Mouse (Mus musculus) hindbrain, postnatal 0 days (tissue): ENCODE data around the gene Rasa3. TPM values are rescaled to one million over a fixed set of nuclear protein-coding genes. Genes with fewer than 3 reads are reported as not detected.

ENCODE experiments used
- ATAC-seq: fragments of 200-750 bp; cut with Nextera tagmentation; 2 replicates; pipeline ENCODE4 v1.8.0; 2017; ENCODE audit warnings: mild to moderate bottlenecking, moderate TSS enrichment, moderate library complexity
- DNase-seq: peaks from one replicate; pipeline ENCODE4 v3.0.0-alpha.2; 2015; ENCODE audit warnings: low spot score
- H3K27ac ChIP-seq: fragments of 300-500 bp; sonication (generic); 2 replicates; pipeline ENCODE4 v1.5.1; 2014; ENCODE audit warnings: mild to moderate bottlenecking
- H3K27me3 ChIP-seq: fragments of 300-500 bp; sonication (generic); 2 replicates; pipeline ENCODE4 v1.6.1; 2014; ENCODE audit warnings: low read length, mixed read lengths; ENCODE audit not compliant: insufficient read depth
- H3K36me3 ChIP-seq: fragments of 300-500 bp; sonication (generic); 2 replicates; pipeline ENCODE4 v1.6.1; 2014; ENCODE audit warnings: low read length, mixed read lengths; ENCODE audit not compliant: insufficient read depth
- H3K4me1 ChIP-seq: fragments of 300-500 bp; sonication (generic); 2 replicates; pipeline ENCODE4 v1.6.1; 2014; ENCODE audit warnings: antibody characterized with exemption, low read length, mixed read lengths; ENCODE audit not compliant: insufficient read depth
- H3K4me2 ChIP-seq: fragments of 300-500 bp; sonication (generic); 2 replicates; pipeline ENCODE4 v1.6.1; 2014; ENCODE audit warnings: low read depth, mild to moderate bottlenecking, low read length, moderate library complexity, mixed read lengths
- H3K4me3 ChIP-seq: fragments of 300-500 bp; sonication (generic); 2 replicates; pipeline ENCODE4 v1.5.1; 2014; ENCODE audit warnings: low read length
- H3K9ac ChIP-seq: fragments of 300-500 bp; sonication (generic); replicated peaks from 2 replicates; pipeline ENCODE4 v1.6.1; 2014; ENCODE audit warnings: mild to moderate bottlenecking, low read length, moderate library complexity, mixed read lengths
- H3K9me3 ChIP-seq: fragments of 300-500 bp; sonication (generic); 2 replicates; pipeline ENCODE4 v1.6.1; 2016; ENCODE audit warnings: low read length, mixed read lengths
- CTCF ChIP-seq: IDR thresholded peaks from 2 replicates; pipeline ENCODE4 v1.5.1; 2016; ENCODE audit warnings: antibody characterized with exemption, control low read depth, low read depth
- WGBS: fragments of 180-500 bp; shearing (Covaris S2); extraction: QIAGEN DNeasy Blood & Tissue Kit; methylation state at CpG from one replicate; pipeline ENCODE4 v1.1.7; 2014; 5-methylcytosine and 5-hydroxymethylcytosine counted together
- polyA plus RNA-seq: library from polyadenylated mRNA; unstranded; fragments of >200 nt; fragmentation: Nextera tagmentation; extraction: Ambion mirVana; gene quantifications from 2 replicates; pipeline ENCODE4 v1.2.1, GENCODE M21; 2015
- total RNA-seq: library from RNA; depleted of rRNA; stranded (reverse); fragments of >200 nt; gene quantifications from 2 replicates; pipeline ENCODE4 v1.2.3, GENCODE M21; 2014

Rasa3 gene
- total and polyA plus RNA-seq, 2 experiments from 2014 or later = 29.4 to 85.2 TPM

DNA sequence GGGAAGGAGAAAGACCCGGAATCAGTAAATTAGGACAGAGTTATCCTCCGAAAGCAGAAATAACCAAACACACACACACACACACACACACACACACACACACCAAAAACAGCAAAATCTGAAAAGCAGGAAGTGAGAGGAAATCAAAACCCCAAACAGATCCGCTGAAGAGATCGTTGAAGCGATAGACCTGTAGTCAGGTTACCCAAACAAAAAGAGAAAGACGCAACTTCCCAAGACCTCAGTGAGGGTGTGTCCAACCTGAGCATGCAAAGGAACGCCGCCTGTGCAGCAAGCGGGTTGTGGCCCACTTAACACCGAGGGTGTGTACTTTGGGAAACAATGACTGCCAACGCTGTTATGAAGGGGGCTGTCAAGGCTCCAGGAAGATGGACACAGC lies 76.2 kb downstream of the Rasa3 start:
- Histone ChIP-seq H3K36me3 (peaks cover 19% of the 10 kb centered on the region), H3K27ac (no peak overlapping the region), H3K4me3 (no peak overlapping the region), H3K4me2 (no peak overlapping the region), H3K4me1 (no peaks in the 10 kb centered on the region), H3K9ac (no peak overlapping the region), H3K27me3 (no peaks in the 10 kb centered on the region), H3K9me3 (no peaks in the 10 kb centered on the region)
- no peak for TF ChIP-seq CTCF
- WGBS = 91% methylated on average over 11 of the region's 11 CpGs
- DNase-seq = no peak
- no peak for ATAC-seq

DNA sequence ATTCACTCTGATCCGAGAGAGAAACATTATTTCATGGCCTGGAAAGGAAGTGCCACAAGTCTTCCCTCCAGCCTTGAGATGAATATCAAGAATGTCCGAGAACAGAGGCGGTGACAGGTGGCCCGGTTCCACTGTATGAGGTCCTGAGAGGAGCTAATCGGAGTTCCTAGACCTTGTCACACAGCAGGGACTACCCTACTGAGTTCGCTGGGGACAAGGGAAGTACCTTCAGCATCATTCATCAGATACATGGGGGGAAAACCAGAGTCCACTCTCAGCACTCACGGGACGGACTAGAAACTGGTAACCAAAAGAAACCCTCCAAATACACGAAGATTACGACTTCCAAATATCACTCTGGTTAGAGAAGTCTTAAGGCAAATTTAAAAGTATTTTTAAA lies 76.7 kb downstream of the Rasa3 start:
- Histone ChIP-seq H3K4me1 (no peaks in the 10 kb centered on the region), H3K27ac (no peak overlapping the region), H3K27me3 (no peaks in the 10 kb centered on the region), H3K36me3 (peaks cover 19% of the 10 kb centered on the region), H3K9me3 (no peaks in the 10 kb centered on the region), H3K4me3 (no peak overlapping the region), H3K4me2 (no peak overlapping the region), H3K9ac (no peak overlapping the region)
- 87% methylated on average over 10 of the region's 10 CpGs for WGBS
- DNase-seq (no peak), ATAC-seq (no peak)
- no peak for TF ChIP-seq CTCF

DNA sequence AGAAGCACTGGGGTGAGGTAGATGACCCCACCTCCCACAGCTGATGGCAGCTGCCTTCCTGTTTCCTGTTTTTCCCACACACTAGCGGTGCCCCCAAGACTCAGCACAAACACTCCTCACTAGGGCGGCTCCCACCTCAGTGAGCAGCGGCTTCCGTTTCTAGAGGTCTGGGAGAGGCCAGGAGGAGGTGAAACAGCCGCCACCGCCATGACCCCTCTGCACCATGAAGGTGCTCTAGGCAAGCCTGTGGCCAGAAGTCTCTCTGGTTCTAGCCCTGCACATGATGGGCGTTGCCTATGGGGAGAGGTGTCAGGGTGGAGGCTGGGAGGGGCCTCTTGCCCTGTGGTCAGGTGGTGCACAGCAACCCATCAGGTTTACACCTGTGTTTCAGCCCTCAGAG lies 77.2 kb downstream of the Rasa3 start:
- 80% methylated on average over 7 of the region's 7 CpGs for WGBS
- DNase-seq (no peak), ATAC-seq (no peak)
- Histone ChIP-seq H3K4me2 (no peak overlapping the region), H3K36me3 (peaks cover 21% of the 10 kb centered on the region), H3K27ac (no peak overlapping the region), H3K9me3 (no peaks in the 10 kb centered on the region), H3K4me3 (no peak overlapping the region), H3K4me1 (no peaks in the 10 kb centered on the region), H3K27me3 (no peaks in the 10 kb centered on the region), H3K9ac (no peak overlapping the region)
- TF ChIP-seq CTCF = no peak

DNA sequence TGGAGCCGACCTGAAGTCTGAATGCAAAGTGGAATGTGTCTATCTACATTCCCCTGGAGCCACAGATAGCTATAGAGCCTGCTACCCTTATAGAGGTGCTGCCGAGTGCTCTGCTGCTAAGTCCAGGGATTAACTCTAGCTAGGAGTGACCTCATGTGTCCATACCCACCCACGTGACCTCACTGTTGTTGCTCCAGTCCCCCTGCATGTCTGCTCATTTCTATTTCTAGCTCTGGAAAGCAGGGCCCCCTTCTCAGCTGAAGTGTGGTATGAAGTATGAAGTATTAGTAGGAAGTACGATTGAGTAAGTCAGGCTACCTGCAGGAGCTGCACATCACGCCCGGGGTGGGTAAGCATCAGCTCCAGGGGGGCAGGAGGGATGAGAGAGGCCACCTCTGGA lies 79.6 kb downstream of the Rasa3 start:
- WGBS = 94% methylated on average over 6 of the region's 6 CpGs
- no peak overlapping the region for H3K9ac ChIP-seq
- no peak for DNase-seq

DNA sequence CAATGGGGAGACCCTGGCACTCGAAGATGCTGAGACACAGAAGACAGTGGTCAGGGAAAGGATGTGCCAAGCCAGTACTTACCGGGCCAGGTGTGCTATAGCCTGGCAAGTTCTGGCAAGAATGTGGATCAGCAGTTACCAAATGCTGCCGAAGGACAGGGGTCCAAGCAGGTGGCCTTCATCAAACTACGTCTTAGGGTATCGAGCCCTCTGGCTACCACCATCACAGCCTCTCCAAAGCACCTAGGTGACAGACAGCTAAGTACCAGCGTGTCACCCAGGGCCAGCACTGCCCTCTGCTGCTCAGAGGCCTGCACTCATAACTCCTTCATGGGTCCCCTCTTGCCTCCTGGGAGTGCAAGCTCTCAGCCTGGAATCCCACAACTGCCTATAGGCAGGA lies 81.5 kb downstream of the Rasa3 start:
- Histone ChIP-seq H3K9me3 (no peaks in the 10 kb centered on the region), H3K27ac (no peak overlapping the region), H3K4me3 (no peak overlapping the region), H3K36me3 (peaks cover 26% of the 10 kb centered on the region), H3K4me1 (no peaks in the 10 kb centered on the region), H3K4me2 (no peak overlapping the region), H3K9ac (no peak overlapping the region), H3K27me3 (no peaks in the 10 kb centered on the region)
- TF ChIP-seq CTCF = no peak
- ATAC-seq (no peak), DNase-seq (no peak)
- 92% methylated on average over 6 of the region's 6 CpGs for WGBS

More for the DNA sequence above, 79.6 kb downstream of the Rasa3 start:
- Histone ChIP-seq H3K4me1 (no peaks in the 10 kb centered on the region), H3K4me2 (no peak overlapping the region), H3K4me3 (no peak overlapping the region), H3K9me3 (no peaks in the 10 kb centered on the region), H3K27me3 (no peaks in the 10 kb centered on the region), H3K27ac (no peak overlapping the region), H3K36me3 (peaks cover 26% of the 10 kb centered on the region)
- TF ChIP-seq CTCF = no peak
- no peak for ATAC-seq

DNA sequence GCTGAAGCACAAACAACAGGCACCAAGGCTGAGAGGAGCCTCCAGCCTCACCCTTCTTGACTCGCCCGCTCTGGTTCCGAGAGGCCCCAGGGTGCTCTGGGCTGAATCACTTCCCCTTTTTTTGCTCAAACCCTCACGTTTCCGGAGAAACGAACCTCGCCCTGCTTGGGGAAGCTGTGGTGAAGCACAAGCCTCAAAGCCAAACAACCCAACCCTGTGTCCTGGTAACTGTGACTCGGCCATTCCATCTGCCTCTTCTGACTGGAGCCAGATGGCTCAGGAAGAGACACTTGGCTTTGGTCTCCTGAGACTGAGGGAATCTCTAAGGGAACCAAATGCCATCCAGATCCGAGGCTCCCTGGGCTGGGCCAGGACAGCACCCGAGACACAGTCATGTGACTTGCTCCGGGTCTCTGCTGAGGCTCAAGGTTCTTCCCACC lies 82.5 kb downstream of the Rasa3 start:
- 74% methylated on average over 11 of the region's 11 CpGs for whole genome bisulfite sequencing
- Histone ChIP-seq H3K9ac (no peak overlapping the region), H3K9me3 (no peaks in the 10 kb centered on the region), H3K27ac (no peak overlapping the region), H3K36me3 (peaks cover 32% of the 10 kb centered on the region), H3K4me3 (no peak overlapping the region), H3K27me3 (no peaks in the 10 kb centered on the region), H3K4me2 (no peak overlapping the region), H3K4me1 (no peaks in the 10 kb centered on the region)
- no peak for ATAC-seq
- no peak for DNase-seq
- no peak for TF ChIP-seq CTCF

DNA sequence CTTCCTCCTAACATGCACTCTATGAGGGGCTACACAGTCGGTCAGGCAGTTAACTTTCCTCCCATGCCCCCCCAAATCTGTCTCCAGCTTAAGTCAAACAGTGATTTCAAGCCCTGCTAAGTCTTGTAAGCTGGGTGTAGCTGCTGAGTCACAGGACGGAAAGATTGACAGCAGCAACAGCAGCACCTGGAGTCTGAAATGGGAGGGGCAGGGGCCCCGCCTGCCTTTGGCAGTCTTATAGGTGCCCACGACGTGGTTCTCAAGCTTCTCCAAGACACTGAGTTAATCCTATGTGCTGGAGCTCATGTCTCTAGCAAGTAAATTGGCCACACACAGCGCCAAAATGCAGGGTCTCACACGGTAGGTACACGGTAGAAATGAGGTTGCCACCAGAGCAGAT lies 84.1 kb downstream of the Rasa3 start:
- no peak overlapping the region for H3K9ac ChIP-seq
- no peaks in the 10 kb centered on the region for H3K27me3 ChIP-seq
- no peaks in the 10 kb centered on the region for H3K4me1 ChIP-seq
- peaks cover 41% of the 10 kb centered on the region for H3K36me3 ChIP-seq
- no peak overlapping the region for H3K4me3 ChIP-seq
- no peak overlapping the region for H3K4me2 ChIP-seq
- 86% methylated on average over 8 of the region's 8 CpGs for WGBS
- H3K27ac ChIP-seq = no peak overlapping the region
- TF ChIP-seq CTCF = no peak
- ATAC-seq (no peak), DNase-seq (no peak)
- no peaks in the 10 kb centered on the region for H3K9me3 ChIP-seq
